Mouse (Mus musculus): ENCODE data around the gene Armc7. TPM values are rescaled to one million over a fixed set of nuclear protein-coding genes. Genes with fewer than 3 reads are reported as not detected.
"Not testable (repeated sequence)": the region's sequence is repeated elsewhere in the genome, so short reads cannot be mapped to it uniquely, and the experiment has no call there.

Gene Armc7
- total RNA-seq, 2 experiments from 2014 or later: 2.7 TPM; not detected in 1

DNA sequence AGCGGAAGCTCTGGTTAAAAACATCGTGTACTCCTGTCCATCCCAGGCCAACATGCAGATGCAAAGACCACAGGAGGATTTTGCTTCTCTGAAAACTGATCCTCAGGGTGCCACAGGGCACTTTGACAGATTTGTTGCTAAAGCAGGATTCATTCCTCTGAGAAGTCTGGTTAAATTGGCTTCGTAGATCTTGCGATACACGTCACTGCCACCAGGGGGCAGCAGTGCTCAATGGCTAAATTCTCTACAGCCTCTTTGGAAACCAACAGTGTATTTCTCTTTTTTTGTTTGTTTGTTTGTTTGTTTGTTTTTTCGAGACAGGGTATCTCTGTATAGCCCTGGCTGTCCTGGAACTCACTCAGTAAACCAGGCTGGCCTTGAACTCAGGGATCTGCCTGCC is 8.3 kb downstream of the Armc7 start:
- peak; percentile 78 for ATAC-seq (replicated peaks; ENCODE audit: low FRiP score, poor library complexity, severe bottlenecking)

DNA sequence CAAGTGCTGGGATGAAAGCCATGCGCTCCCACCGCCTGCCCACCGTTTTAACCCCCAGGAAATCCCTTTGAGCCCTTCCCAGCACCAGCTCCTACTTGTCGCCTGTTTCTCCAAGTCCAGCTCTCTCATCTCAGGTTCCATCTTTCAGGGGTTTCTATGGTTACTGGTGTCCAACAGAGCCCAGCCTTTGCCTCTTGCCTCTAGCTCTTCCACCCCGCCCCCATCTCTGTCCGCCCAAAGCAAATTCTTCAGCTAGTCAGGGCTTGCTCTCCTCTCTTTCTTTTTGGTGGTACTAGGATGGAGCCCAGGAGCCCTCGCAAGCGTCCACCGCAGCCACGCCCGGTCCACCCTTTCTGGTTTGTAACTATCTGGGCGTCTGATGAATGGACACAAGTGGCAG is 9.7 kb downstream of the Armc7 start:
- ATAC-seq (replicated peaks; ENCODE audit: low FRiP score, poor library complexity, severe bottlenecking): no peak

DNA sequence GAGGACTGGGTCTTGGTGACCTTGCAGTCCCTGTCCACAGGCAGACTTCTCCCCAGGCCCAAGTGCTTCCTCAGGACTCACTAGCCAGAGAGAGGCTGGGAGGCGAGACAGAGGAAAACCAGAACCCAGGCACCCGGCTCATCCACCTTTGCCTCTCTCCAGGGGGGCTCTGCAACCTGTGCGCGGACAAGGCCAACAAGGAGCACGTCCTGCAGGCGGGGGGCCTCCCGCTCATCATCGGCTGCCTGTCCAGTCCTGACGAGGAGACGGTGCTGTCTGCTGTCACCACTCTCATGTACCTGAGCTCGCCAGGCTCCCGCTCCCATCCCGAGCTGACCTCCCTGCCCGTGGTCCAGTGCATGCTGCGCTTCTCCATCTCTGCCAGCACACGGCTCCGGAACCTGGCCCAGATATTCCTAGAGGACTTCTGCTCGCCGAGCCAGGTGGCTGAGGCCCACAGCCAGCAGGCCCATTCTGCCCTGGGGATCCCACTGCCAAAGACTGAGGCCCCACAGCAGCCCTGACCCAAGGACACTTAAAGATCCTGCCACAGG is 13.2 kb downstream of the Armc7 start:
- no peak for ATAC-seq (replicated peaks; ENCODE audit: low FRiP score, poor library complexity, severe bottlenecking)

DNA sequence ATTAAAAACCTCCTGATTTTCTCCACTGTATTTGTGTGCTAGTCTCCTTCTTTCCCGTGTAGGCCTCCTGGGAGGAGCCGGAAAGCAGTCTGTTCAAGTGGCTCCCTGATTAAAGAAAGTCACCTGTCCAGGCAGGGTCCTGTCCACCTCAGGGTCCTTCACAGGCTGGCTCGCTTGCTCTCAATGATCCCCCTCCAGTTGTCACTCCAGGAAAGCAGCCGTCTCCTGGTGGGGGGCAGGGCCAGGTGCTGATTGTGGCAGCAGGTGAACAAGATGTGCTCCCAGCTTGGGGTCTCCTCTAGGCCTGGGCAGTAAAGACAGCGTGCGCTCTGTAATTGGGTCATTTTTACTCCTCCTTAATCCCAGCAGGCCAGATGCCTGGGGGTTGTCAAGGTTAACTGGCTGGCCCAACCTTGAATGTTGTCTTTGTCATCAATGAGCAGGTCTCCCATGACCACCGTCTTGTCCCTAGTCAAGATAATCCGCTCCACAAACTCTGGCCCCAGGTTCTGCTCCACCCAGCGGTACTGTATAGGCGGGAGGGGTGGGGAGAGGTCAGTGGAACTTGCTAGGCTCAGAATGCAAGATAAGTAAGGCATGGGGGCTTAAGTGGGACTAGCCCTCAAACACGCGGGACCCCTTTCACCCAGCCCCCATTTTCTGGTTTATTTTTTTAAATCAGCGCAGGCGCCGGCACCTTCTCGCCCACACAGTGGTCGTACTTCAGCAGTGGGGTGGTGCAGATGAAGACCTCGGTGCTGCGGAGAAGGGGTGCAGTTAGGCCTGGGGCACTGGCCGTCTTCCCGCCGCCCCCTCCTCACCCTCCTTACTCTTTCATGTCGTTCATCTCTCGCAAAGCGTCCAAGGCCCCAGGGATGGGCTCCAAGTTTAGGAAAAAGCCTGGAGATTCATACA is 15.2 kb downstream of the Armc7 start:
- 0 out of 2 replicates have a peak, but pooled peaks have one; percentile 3 for ATAC-seq (replicated peaks; ENCODE audit: low FRiP score, poor library complexity, severe bottlenecking)

DNA sequence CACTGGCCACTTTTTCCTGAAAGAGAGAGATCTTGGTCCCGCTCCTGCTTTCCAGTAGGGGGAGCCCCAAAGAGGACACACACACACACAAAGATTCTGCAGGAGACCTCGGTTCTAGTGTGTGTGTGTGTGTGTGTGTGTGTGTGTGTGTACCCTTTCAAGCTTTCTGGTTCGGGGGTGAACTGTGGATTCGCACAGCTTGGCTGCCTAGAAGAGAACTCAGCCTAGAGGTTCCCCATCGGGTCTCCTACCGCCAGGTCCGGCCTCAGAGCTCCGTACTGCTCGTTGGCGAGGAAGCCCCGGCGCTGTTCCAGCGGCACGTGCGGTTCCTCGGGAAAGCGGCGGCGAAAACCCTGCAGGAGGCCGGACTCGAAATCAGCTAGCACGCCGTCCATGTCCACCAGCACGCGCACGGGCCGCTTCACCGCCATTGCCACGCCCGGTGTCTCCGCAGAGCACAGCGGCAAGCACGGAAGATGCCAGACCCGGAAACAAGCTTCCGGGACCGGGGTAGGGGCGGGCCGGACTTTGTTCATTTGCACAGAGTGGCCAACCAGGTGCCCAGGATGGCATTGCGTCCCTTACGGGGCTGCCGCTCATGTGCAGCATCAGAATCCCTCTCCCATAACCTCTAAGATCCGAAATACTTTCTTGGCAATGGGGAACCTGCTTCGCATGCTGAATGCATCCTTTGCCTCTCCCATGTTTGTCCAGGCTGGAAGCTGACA is 16.1 kb downstream of the Armc7 start, which contains the start of gene Nt5c:
Nt5c (minus strand) TSS at position 507 of the 728 bp plus-strand sequence.
- ATAC-seq (replicated peaks; ENCODE audit: low FRiP score, poor library complexity, severe bottlenecking): peak; percentile 90

DNA sequence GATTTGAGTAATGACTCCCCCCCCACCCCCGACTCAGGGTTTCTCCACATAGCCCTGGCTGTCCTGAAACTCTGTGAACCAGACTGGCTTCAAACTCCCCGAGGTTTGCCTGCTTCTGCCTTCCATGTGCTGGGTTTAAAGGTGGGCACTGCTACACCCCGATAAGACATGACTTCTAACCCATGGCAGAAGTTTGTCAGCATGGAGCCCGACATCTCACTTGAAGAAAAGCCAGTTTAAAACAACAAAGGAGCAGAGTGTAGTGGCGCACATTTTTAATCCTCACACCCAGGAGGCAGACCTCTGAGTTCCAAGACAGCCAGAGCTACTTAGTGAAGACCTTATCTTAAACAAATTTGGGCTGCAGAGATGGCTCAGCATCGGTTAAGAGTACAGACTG is 16.9 kb downstream of the Armc7 start:
- ATAC-seq (replicated peaks; ENCODE audit: low FRiP score, poor library complexity, severe bottlenecking): no peak

DNA sequence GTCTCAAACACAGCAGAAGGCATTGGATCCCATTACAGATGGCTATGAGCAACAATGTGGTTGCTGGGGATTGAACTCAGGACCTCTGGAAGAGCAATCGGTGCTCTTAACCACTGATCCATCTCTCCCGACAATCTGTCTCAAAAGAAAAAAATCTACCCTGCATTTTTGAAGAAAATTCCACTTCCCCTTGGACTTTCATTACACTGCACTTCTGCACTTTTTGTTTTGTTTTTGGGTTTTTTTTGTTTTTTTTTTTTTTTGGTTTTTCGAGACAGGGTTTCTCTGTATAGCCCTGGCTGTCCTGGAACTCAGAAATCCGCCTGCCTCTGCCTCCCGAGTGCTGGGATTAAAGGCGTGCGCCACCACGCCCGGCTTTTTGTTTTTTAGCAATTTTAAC is 21.1 kb downstream of the Armc7 start:
- ATAC-seq (replicated peaks; ENCODE audit: low FRiP score, poor library complexity, severe bottlenecking): not testable (repeated sequence)

DNA sequence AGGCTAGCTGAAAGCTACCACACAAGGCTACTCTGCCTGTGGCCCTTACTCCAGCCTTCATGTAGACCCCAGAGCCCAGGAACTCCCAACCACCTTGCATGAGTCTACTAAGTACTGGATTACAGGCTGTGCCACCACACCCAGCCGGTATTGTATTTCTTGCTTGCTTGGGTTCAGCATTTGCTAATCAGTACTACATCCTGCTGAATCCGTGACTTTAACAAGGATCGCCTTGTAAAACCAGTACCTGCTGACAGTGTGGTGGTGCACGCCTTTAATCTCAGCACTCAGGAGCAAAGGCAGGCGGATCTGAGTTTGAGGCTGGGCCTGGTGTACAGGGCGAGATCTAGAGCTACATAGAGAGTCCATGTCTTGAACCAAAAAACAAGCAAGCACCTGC is 27.2 kb downstream of the Armc7 start:
- ATAC-seq (replicated peaks; ENCODE audit: low FRiP score, poor library complexity, severe bottlenecking): no peak

DNA sequence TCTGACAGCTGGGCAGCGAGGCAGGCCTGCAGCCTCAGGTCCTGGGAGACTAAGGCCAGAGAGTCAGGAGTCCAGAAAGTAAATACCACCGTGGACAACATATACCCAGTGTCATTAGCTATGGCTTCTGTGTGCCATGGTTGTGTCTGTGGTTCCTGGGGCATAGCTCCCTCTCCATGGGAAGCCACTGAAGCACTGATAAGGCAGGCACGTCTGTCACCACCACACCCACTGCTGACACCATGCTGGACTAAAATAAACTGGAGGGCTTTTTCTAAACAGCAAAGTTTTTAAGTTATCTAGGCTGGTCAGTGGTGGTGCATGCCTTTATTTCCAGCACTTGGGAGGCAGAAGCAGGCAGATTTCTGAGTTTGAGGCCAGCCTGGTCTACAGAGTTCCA is 31.1 kb downstream of the Armc7 start:
- peak; percentile 81 for ATAC-seq (replicated peaks; ENCODE audit: low FRiP score, poor library complexity, severe bottlenecking)

DNA sequence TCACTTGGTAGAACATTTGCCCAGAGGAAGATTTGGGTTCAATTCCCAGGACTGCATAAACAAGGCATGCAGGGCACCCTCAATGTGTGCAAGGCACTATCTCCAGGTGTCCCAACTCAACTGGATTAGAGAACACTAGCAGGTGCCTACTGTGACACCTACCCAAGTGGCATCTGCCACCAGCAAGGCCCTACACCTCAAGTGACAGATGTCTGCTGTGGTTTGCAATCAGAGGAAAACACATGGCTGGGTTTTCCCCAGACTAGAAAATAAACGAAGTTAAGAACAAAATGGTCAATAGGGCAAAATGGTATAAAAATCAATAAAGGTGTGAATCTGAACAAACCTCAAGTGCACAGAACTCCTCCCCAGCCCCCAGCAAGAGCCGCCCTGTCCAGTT is 32.6 kb downstream of the Armc7 start:
- ATAC-seq (replicated peaks; ENCODE audit: low FRiP score, poor library complexity, severe bottlenecking): no peak

DNA sequence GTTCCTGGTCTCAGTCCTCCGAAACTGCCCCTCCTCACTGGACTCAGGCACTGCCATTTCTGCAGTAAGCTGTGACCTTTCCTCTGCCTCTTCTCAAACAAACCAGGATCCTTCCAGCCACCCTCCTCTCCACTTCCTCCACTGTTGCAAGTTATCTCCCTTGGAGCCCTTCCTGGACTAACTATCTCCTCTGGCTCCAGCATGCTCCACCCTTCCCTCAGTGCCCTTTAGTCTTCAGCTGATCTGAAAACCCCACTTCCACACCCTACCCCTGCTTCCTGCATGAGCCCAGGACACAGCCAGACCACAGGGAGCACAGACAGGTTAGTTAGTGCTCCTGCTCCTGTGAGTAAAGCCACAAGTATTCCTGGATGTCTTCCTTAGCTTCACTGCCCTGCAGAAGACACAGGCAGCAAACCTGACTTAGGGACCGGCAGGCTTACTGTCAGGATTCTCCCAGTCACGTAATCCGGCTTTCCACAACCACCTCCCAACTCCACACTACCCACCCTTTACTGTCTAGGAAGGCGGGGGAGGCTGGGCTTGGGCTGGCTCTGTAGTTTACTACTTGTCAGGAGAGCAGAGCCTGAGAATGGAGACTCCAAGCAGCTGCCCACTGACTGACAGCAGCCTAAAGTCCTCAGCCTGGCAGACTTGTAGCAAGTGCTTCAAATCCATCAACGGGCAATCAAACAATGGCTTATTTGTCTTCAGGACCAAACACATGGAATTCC is 34.5 kb downstream of the Armc7 start:
- ATAC-seq (replicated peaks; ENCODE audit: low FRiP score, poor library complexity, severe bottlenecking): peak; percentile 35

DNA sequence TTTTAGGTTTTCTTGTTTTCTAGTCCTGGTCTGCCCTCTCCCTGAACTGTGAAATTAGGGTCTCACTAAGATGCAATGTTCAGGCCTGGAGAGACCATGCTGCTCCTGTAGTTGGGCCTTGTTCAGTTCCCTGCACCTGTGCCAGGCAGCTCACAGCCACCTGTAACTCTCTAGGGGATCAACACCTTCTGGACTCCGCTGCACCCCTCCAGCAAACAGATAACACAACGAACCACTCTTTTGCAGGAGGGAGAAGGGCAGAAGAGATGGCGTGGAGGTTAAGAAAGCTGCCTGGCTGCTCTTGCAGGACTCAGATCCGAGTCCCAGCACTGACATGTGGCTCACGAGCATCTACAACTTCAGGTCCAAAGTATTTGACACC is 35.0 kb downstream of the Armc7 start:
- no peak for ATAC-seq (replicated peaks; ENCODE audit: low FRiP score, poor library complexity, severe bottlenecking)

DNA sequence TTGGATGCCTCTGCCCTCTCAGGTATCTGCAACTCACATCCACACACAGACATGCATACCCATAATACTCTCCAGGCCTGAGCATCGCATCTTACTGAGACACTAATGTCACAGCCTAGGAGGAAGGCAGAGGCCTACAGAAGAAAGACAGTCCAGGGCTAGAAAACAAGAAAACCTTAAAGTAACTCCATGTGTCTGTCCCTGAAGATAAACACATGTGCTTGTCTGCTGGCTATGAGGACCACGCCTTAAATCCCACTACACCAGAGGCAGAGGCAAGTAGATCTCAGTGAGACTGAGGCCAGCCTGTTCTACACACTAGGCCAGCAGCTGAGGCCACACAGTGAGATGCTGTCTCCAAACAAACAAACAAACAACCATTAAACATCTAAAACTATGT is 35.7 kb downstream of the Armc7 start:
- peak; percentile 64 for ATAC-seq (replicated peaks; ENCODE audit: low FRiP score, poor library complexity, severe bottlenecking)

DNA sequence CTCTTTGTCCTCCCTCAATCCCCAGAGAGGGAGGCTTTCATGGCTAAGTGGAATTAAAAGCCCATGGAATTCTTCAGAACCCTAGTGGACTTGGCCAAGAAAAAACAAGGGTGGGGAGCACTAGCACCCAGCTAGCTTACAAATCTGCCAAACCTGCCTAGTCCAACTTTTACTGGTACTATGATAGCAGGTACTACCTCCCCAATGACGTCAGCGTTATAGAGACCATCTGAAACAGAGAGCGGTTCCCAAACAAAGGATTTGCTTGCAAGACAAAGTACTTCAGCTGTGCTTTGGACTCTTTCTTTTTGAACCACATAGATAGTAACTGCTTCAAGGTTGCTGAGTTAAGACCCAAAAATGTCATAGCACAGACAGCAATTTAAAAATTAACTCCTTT is 36.5 kb downstream of the Armc7 start:
- ATAC-seq (replicated peaks; ENCODE audit: low FRiP score, poor library complexity, severe bottlenecking): no peak

DNA sequence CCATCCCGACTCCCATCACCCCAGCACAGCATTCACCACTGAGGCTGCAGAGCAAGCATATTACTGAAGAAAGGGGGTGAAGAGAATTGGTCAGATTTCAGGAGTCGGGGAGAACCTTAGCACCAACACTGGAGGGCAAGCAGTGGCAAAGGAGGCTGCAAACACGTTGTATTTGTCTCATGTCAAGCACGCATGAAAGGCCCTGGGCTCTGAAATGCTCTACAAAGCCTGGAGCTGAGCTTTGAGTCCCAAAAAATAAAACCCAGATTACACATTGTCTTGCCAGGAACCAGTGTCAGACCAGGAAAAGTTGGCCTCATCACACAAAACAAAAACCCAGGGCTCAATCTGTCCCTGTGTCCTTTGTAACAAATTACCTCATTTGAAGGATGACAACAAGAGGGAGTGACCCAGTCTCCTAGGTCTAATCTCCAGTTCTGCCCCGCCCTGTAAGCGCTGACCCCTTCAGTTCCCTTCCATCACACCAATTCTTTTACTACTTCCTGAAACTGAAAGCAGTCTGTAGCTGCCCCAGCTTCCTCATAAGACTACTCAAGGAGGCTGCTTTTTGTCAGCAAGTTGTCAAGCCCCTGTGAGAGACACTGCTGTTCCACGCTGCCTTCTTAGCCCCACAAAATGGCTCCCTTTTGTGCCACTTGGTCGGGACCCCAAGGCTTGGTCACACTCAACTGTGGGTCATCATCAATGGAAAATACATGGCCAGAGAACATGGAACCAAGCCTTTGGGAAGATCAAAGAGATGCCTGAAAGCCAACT is 37.1 kb downstream of the Armc7 start:
- no peak for ATAC-seq (replicated peaks; ENCODE audit: low FRiP score, poor library complexity, severe bottlenecking)

DNA sequence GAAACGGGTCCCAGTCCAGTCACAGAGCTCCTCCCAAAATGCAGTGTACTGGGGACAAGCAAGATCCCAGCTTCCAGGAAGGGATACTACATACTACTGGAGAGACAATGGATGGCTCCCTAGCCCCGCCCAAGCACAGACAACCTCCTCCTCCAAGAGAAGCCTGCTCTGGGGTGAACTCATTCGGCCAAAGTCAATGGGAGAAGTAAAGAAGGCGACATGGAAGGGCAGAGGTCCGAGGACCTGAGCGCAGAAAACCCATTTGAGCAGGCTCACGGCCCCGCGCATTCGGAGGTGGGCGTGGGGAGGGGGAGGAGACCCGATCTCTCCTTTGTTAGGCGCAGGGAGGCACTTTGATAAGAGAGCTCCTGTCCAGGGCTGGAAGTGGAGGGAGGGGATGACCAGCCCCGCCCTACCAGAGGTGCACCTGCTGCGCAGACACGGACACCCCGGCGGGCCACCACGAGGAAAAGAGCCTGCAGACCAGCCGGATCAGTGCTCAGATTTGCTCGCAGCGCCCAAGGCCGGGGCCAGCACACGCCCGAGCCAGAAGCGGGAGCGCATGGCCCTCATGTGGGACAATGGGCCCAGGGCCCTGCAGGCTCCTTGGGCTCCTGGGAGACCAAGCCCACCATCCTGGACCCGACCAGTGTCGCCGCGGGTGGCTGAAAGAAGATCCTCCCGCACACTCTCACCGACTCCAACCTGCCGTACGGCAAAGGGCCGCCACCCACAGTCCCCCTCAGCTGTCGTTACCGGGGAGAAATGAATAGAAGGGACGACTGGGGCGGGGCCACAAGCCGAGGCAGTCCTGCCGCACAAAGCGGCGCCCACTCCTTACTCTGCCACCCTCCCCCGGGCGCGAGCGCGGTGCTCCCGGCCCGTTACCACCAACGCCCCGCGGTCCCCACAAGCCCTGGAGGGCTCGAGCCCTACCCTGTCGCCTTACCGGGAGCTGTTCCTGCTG is 38.1 kb downstream of the Armc7 start:
- peak; percentile 49 for ATAC-seq (replicated peaks; ENCODE audit: low FRiP score, poor library complexity, severe bottlenecking)

DNA sequence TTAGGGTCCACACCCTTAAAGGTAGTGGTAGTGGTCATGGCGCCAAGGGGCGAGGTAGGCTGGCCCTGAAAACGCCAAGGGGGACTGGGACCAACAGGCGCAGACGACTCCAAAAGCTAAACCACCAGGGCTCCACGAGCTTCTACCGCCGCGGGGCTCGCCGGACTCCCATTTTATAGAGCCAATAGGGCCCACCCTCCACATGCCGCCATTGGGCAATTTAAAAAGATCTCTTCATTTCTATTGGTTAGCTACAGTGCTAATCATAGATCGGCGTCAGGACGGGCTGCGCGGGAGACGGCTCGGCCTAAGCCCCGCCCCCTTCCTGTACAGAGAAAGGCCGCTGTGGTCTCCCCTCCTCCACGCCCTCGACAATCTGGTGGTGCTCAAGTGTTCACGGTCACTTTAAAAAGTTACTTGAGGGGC is 38.8 kb downstream of the Armc7 start, which contains the start of gene Jpt1:
Jpt1 (minus strand) TSS at position 150 of the 426 bp plus-strand sequence.
- peak; percentile 78 for ATAC-seq (replicated peaks; ENCODE audit: low FRiP score, poor library complexity, severe bottlenecking)

DNA sequence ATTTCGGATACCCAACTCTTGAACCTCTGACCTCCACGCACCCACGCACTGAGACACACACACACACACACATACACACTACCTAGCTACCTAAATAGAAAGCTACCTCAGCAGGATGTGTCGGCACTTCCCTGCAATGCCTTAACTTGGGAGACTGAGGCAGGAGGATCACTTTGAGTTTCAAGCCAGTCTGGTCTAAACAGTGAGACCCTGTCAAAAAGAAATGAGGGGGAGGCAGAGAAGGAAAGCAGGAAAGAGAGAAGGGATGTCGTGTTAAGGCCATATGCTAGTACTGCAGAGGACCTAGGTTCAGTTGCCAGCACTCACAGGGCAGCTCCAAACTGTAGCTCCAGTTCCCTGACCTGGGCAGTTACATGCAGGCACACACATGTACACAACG is 39.6 kb downstream of the Armc7 start:
- ATAC-seq (replicated peaks; ENCODE audit: low FRiP score, poor library complexity, severe bottlenecking): no peak

Measured in erythroid progenitor cell, adult 5-6 weeks (primary cell).